Mouse (Mus musculus) embryonic fibroblast, embryonic 13.5 days (primary cell): ENCODE data around the gene Ccdc188.

Experiments
- CTCF ChIP-seq: IDR thresholded peaks from 2 replicates; pipeline ENCODE4 v1.5.1; 2011; ENCODE audit warnings: mild to moderate bottlenecking, control low read depth, low read length, moderate library complexity, borderline replicate concordance; ENCODE audit not compliant: insufficient read depth
- POLR2A ChIP-seq: IDR thresholded peaks from 2 replicates; pipeline ENCODE4 v1.6.1; 2011; ENCODE audit warnings: low read depth, mild to moderate bottlenecking, control low read depth, low read length, moderate library complexity

DNA sequence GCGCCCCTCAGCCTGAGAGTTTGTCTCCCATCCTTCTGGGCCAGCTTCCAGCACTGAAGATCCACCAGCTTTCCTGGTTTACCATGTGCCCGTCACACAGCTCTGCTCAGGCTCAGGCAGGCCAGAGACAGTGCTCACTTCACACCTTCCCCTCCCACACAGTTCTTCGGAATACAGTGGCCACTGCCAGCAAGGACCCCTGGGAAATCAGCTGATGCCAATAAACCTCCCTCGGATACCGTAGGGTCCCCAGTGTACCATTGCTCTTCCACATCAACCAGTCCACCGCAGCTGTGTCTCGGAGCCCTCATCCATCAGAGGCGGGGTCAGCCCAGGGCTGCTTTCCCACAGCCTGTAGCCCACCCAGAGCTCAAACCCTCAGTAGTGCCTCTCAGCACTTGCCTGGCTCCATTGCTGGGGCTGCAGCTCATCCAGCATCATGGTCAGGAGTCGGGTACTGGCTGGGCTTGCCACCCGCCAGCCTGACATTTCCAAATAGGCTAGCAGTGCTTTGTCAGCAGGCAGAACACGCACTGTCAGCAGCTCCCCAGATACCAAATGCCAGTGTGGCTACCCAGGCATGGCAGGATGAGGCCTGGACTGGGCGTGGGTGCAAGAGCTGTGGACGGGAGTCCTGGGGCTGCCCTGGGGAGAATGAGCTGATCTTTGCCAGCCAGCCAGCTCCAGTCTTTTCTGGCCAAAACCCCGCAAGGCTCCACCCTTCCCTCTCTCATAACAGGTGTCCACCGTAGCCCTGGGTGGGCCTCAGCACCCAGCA lies 23.3 kb upstream of the Ccdc188 start:
- TF ChIP-seq POLR2A (no peak), CTCF (no peak)
